Mouse (Mus musculus): ENCODE data around the gene Slc20a1.

Slc20a1 gene

GRCm38 (mm10) chr2:129226296-129226851 is 27.8 kb downstream of the Slc20a1 start:
- no peak for DNase-seq (ENCODE audit: low read depth, low spot score)

- DNase-seq (ENCODE audit: low read depth, low spot score) = no peak
These were observed 28.5 kb downstream of the Slc20a1 start for GRCm38 (mm10) chr2:129227011-129227529.

- no peak for DNase-seq (ENCODE audit: low read depth, low spot score)
These were observed 29.1 kb downstream of the Slc20a1 start for GRCm38 (mm10) chr2:129227709-129228108.

- no peak for DNase-seq (ENCODE audit: low read depth, low spot score)
These were observed 30.0 kb downstream of the Slc20a1 start for GRCm38 (mm10) chr2:129228571-129228970.

GRCm38 (mm10) chr2:129229316-129229715 is 30.8 kb downstream of the Slc20a1 start:
- no peak for DNase-seq (ENCODE audit: low read depth, low spot score)

GRCm38 (mm10) chr2:129232023-129232422 is 33.5 kb downstream of the Slc20a1 start:
- no peak for DNase-seq (ENCODE audit: low read depth, low spot score)

GRCm38 (mm10) chr2:129232484-129232883 is 33.9 kb downstream of the Slc20a1 start:
- DNase-seq (ENCODE audit: low read depth, low spot score) = no peak

- no peak for DNase-seq (ENCODE audit: low read depth, low spot score)
These were observed 34.7 kb downstream of the Slc20a1 start for GRCm38 (mm10) chr2:129233218-129233617.

GRCm38 (mm10) chr2:129233803-129234477 is 35.4 kb downstream of the Slc20a1 start:
- DNase-seq (ENCODE audit: low read depth, low spot score) = no peak

- DNase-seq (ENCODE audit: low read depth, low spot score) = peak; percentile 22
These were observed 36.2 kb downstream of the Slc20a1 start for GRCm38 (mm10) chr2:129234731-129235130.

- DNase-seq (ENCODE audit: low read depth, low spot score) = no peak
These were observed 38.0 kb downstream of the Slc20a1 start for GRCm38 (mm10) chr2:129236526-129236925.

- DNase-seq (ENCODE audit: low read depth, low spot score) = no peak
These were observed 42.3 kb downstream of the Slc20a1 start for GRCm38 (mm10) chr2:129240726-129241432.

- DNase-seq (ENCODE audit: low read depth, low spot score) = no peak
These were observed 43.6 kb downstream of the Slc20a1 start for GRCm38 (mm10) chr2:129241845-129242833.

GRCm38 (mm10) chr2:129243005-129243404 is 44.4 kb downstream of the Slc20a1 start:
- no peak for DNase-seq (ENCODE audit: low read depth, low spot score)

- no peak for DNase-seq (ENCODE audit: low read depth, low spot score)
These were observed 45.2 kb downstream of the Slc20a1 start for GRCm38 (mm10) chr2:129243786-129244185.

GRCm38 (mm10) chr2:129244446-129245120 is 46.0 kb downstream of the Slc20a1 start:
- no peak for DNase-seq (ENCODE audit: low read depth, low spot score)

GRCm38 (mm10) chr2:129245618-129246017 is 47.1 kb downstream of the Slc20a1 start:
- DNase-seq (ENCODE audit: low read depth, low spot score) = no peak

GRCm38 (mm10) chr2:129246436-129246835 is 47.9 kb downstream of the Slc20a1 start:
- DNase-seq (ENCODE audit: low read depth, low spot score) = no peak

GRCm38 (mm10) chr2:129246924-129247323 is 48.4 kb downstream of the Slc20a1 start:
- DNase-seq (ENCODE audit: low read depth, low spot score) = no peak

GRCm38 (mm10) chr2:129247707-129248121 is 49.1 kb downstream of the Slc20a1 start:
- DNase-seq (ENCODE audit: low read depth, low spot score) = no peak

GRCm38 (mm10) chr2:129249321-129249720 is 50.8 kb downstream of the Slc20a1 start:
- DNase-seq (ENCODE audit: low read depth, low spot score) = no peak

All from A20 (cell line).